Mouse (Mus musculus) neural tube, embryonic 11.5 days (tissue): ENCODE measurements around the gene Zbtb6. TPM values are rescaled to one million over a fixed set of nuclear protein-coding genes. Genes with fewer than 3 reads are reported as not detected.

Experiments
- ATAC-seq: fragments of 200-750 bp; cut with Nextera tagmentation; 2 replicates; pipeline ENCODE4 v1.8.0; 2017; ENCODE audit warnings: moderate number of reproducible peaks, mild to moderate bottlenecking, moderate TSS enrichment, moderate library complexity; ENCODE audit not compliant: insufficient read depth, low FRiP score, low TSS enrichment
- DNase-seq: peaks from one replicate; pipeline ENCODE4 v3.0.0-alpha.2; 2015; ENCODE audit warnings: low spot score
- H3K27ac ChIP-seq: fragments of 300-500 bp; sonication (generic); 2 replicates; pipeline ENCODE4 v1.5.1; 2014; ENCODE audit warnings: low read depth, mild to moderate bottlenecking, low read length
- H3K27me3 ChIP-seq: fragments of 300-500 bp; sonication (generic); 2 replicates; pipeline ENCODE4 v1.6.1; 2014; ENCODE audit warnings: mild to moderate bottlenecking, low read length, mixed read lengths; ENCODE audit not compliant: control insufficient read depth, insufficient read depth
- H3K36me3 ChIP-seq: fragments of 300-500 bp; sonication (generic); 2 replicates; pipeline ENCODE4 v1.6.1; 2014; ENCODE audit warnings: mild to moderate bottlenecking, low read length, moderate library complexity, mixed read lengths; ENCODE audit not compliant: control insufficient read depth, insufficient read depth
- H3K4me1 ChIP-seq: fragments of 300-500 bp; sonication (generic); 2 replicates; pipeline ENCODE4 v1.6.1; 2014; ENCODE audit warnings: low read length, mixed read lengths; ENCODE audit not compliant: control insufficient read depth, insufficient read depth
- H3K4me2 ChIP-seq: fragments of 300-500 bp; sonication (generic); 2 replicates; pipeline ENCODE4 v1.6.1; 2014; ENCODE audit warnings: low read depth, mild to moderate bottlenecking, moderate library complexity
- H3K4me3 ChIP-seq: fragments of 300-500 bp; sonication (generic); 2 replicates; pipeline ENCODE4 v1.5.1; 2014; ENCODE audit warnings: low read depth, low read length
- H3K9ac ChIP-seq: fragments of 300-500 bp; sonication (generic); 2 replicates; pipeline ENCODE4 v1.6.1; 2014; ENCODE audit warnings: mild to moderate bottlenecking, low read length
- H3K9me3 ChIP-seq: fragments of 300-500 bp; sonication (generic); 2 replicates; pipeline ENCODE4 v1.6.1; 2016; ENCODE audit warnings: low read length; ENCODE audit not compliant: control insufficient read depth
- WGBS: fragments of 180-500 bp; shearing (Covaris S2); extraction: QIAGEN DNeasy Blood & Tissue Kit; methylation state at CpG from one replicate; pipeline ENCODE4 v1.1.7; 2014; 5-methylcytosine and 5-hydroxymethylcytosine counted together
- polyA plus RNA-seq: library from polyadenylated mRNA; unstranded; fragments of >200 nt; fragmentation: Nextera tagmentation; extraction: Ambion mirVana; gene quantifications from 2 replicates; pipeline ENCODE4 v1.2.1, GENCODE M21; 2014

Gene Zbtb6
- polyA plus RNA-seq, 1 experiment from 2014 or later, result 7.1 TPM

- 95% methylated on average over 9 of the region's 9 CpGs for WGBS
- ATAC-seq, result no peak
- Histone ChIP-seq H3K27me3 (no peaks in the 10 kb centered on the region), H3K4me1 (no peaks in the 10 kb centered on the region), H3K36me3 (peaks cover 6% of the 10 kb centered on the region; the same call in 1 of the 2 replicates), H3K27ac (no peak overlapping the region), H3K4me2 (no peak overlapping the region), H3K4me3 (no peak overlapping the region), H3K9me3 (no peaks in the 10 kb centered on the region), H3K9ac (no peak overlapping the region)
- DNase-seq, result no peak
Measured at GRCm38 (mm10) chr2:37382921-37383320, 60.0 kb downstream of the Zbtb6 start.

- Histone ChIP-seq H3K4me1 (no peaks in the 10 kb centered on the region), H3K27ac (no peak overlapping the region), H3K4me3 (no peak overlapping the region), H3K36me3 (peaks cover 12% of the 10 kb centered on the region), H3K27me3 (no peaks in the 10 kb centered on the region), H3K9me3 (no peaks in the 10 kb centered on the region), H3K9ac (no peak overlapping the region), H3K4me2 (no peak overlapping the region)
- ATAC-seq (no peak), DNase-seq (peak; percentile 55)
- 90% methylated on average over 2 of the region's 2 CpGs for WGBS
Measured at GRCm38 (mm10) chr2:37380189-37380588, 62.8 kb downstream of the Zbtb6 start.

GRCm38 (mm10) chr2:37376018-37376417 is 67.0 kb downstream of the Zbtb6 start:
- Histone ChIP-seq H3K36me3 (peaks cover 7% of the 10 kb centered on the region; the same call in 1 of the 2 replicates), H3K4me3 (no peak overlapping the region), H3K9ac (no peak overlapping the region), H3K4me1 (no peaks in the 10 kb centered on the region), H3K9me3 (no peaks in the 10 kb centered on the region), H3K27ac (no peak overlapping the region), H3K4me2 (no peak overlapping the region), H3K27me3 (no peaks in the 10 kb centered on the region)
- DNase-seq, result no peak
- ATAC-seq, result no peak
- 91% methylated on average over 1 of the region's 1 CpGs for WGBS

Other genes with a start within 250 kb of the Zbtb6 start
- gene Olfr366, start 231.6 kb downstream of the Zbtb6 start, polyA plus RNA-seq, result not detected in 2 replicates
- gene Olfr368, start 116.7 kb downstream of the Zbtb6 start, polyA plus RNA-seq, result not detected in 2 replicates
- gene Pdcl, start 83.8 kb downstream of the Zbtb6 start, polyA plus RNA-seq, result 75.4 and 75.7 TPM in 2 replicates
- gene Rc3h2, start 20.3 kb downstream of the Zbtb6 start, polyA plus RNA-seq, result 21.4 and 24.1 TPM in 2 replicates
- 13.0 and 13.3 TPM in 2 replicates for gene Zbtb26, start within 50 bp of the Zbtb6 start, polyA plus RNA-seq
- gene Rabgap1, start 108 bp upstream of the Zbtb6 start, polyA plus RNA-seq, result 38.7 and 44.9 TPM in 2 replicates
- gene Gpr21, start 73.2 kb upstream of the Zbtb6 start, polyA plus RNA-seq, result 3.5 and 3.9 TPM in 2 replicates